Mouse (Mus musculus): ENCODE measurements at regions not wholly inside any gene's neighbourhood (a gene's known extent, or its start where the extent isn't known, plus 50 kb on each side); places are given as distances from the start of the nearest gene placed in this dataset.

DNA sequence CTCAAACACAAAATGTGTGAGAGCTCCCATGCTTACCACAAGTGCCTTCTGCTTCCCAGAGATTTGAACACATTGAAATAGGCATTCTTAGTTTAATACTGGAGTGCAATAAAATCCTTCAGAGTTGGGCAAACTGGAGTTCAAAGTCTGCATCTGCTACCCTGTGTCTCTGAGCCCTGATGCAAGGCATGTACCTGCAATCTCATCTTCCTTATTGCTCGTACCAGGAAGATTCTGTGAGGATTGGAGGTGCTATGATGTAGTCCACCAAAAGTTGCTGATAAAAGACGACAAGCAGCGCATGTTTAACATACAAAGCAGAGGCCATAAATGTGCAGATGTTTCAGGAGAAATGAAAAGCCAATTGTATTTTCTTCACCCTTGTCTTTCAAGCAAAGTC, 123.5 kb upstream of the Kitl start:
- Histone ChIP-seq H3K4me1 (no peaks in the 10 kb centered on the region), H3K9ac (no peak overlapping the region), H3K36me3 (replicated peaks) (no peaks in the 10 kb centered on the region), H3K27me3 (replicated peaks) (no peaks in the 10 kb centered on the region), H3K9me3 (no peaks in the 10 kb centered on the region), H3K27ac (no peak overlapping the region), H3K4me3 (no peak overlapping the region), H3K4me2 (no peak overlapping the region)
- no peak for ATAC-seq (replicated peaks)
- 92% methylated on average over 3 of the region's 3 CpGs for WGBS

DNA sequence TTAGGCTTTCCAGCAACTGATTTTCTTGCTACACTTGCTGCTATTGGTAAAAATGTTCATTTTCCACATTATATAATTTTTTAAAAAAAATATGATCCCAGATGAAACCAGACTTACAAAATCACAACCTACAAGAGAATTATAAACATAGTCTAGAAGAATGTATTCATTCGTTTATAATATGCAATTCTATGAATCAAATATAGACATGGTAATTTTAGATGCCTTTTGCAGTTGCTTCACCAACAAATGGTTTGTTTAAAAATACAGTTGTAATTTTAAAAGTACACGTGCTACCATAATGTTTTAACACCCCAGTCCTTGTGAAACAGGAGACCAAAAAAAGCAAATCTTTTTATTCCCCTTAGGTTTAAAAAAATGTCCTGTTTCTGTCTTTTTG, 122.4 kb upstream of the Csl start:
- 87% methylated on average over 2 of the region's 2 CpGs for WGBS
- ATAC-seq (replicated peaks) = no peak

DNA sequence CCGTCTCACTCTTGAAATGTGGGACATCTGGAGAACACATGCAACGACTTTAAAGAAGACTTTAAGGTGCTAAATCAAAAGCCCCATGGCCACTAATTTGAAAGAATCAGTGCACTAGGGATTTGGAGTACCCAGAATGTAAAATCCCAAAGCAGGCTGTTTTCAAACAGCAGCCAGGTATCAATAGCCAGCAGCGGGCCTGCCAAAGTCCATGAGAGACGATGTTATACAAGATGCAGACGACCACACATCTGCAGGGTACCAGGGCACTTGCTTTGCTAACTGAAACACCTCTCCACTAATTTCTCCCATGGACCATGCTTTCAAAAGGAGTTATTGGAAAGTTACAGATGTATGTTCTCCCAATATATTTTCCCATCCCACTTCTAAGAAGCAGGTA, 119.9 kb upstream of the Csl start:
- no peak for ATAC-seq (replicated peaks)
- H3K9me3 ChIP-seq = no peaks in the 10 kb centered on the region
- H3K36me3 ChIP-seq (replicated peaks) = no peaks in the 10 kb centered on the region
- no peaks in the 10 kb centered on the region for H3K27me3 ChIP-seq (replicated peaks)
- H3K4me3 ChIP-seq = no peak overlapping the region
- H3K9ac ChIP-seq = no peak overlapping the region
- no peak overlapping the region for H3K27ac ChIP-seq
- no peak overlapping the region for H3K4me2 ChIP-seq
- WGBS = 79% methylated on average over 5 of the region's 5 CpGs
- no peaks in the 10 kb centered on the region for H3K4me1 ChIP-seq

More for the DNA sequence above, 122.4 kb upstream of the Csl start:
- no peaks in the 10 kb centered on the region for H3K36me3 ChIP-seq (replicated peaks)
- no peak overlapping the region for H3K9ac ChIP-seq
- no peak overlapping the region for H3K27ac ChIP-seq
- H3K4me1 ChIP-seq = no peaks in the 10 kb centered on the region
- H3K9me3 ChIP-seq = no peaks in the 10 kb centered on the region
- H3K4me2 ChIP-seq = no peak overlapping the region
- H3K4me3 ChIP-seq = no peak overlapping the region
- H3K27me3 ChIP-seq (replicated peaks) = no peaks in the 10 kb centered on the region

DNA sequence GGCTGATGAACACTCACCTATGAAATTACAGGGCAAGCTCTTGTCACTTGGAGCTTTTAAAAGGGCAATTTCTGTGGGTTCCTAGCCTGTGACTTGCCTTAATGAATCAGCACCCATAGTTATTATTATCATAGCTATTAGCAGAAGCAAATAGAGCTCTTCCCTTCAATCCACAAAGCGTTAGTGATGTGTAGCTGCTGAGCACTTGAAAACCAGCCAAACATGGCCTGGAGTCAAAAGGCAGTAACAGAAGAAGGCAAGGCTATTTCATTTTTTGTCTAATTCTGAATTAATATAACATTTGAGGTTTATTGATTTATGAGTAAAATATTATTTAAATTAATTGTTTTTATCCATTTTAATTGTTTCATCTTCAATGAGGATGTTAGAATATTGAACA, 105.3 kb upstream of the Csl start:
- Histone ChIP-seq H3K4me3 (no peak overlapping the region), H3K27me3 (replicated peaks) (no peaks in the 10 kb centered on the region), H3K4me2 (no peak overlapping the region), H3K9me3 (no peaks in the 10 kb centered on the region), H3K36me3 (replicated peaks) (no peaks in the 10 kb centered on the region), H3K27ac (no peak overlapping the region), H3K4me1 (0 out of 2 replicates have a peak, but pooled peaks cover 5% of the 10 kb centered on the region), H3K9ac (no peak overlapping the region)
- ATAC-seq (replicated peaks) = no peak
- WGBS = 90% methylated on average over 1 of the region's 1 CpGs

DNA sequence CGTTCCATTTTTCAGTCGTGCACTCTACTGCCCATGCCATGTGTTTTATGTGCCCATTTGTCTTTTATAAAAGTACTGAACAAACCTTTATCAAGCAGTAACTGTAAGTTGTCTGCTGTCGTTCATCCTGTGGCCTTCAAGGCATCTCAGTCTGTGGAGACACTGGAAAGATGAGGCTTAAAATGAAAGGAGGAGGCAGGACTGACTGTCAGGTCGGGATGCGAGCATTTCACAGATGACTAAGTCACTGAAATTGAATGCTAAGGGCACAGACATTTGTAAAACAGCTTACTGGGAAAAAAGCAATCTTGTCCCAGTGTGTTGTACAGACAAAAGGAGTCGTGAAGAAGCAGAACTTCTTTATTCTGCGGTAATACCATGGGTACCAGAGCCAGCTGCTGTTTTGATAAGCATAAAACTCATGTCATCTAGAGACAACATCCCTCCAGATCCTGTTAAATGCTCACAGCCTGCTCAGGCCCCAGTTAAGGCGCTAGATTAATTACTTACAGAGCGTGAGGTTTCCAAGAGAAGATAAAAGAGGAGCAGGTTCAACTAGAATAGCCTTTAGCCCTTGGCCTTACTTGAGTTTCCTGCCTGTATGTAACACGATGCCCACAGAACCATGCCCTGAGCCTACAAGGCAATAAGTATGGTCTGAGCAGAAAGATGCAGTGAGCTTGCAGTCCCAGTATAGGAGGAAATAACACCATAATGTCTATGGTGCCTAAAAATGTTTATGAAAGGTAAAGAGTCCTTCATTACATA, 101.0 kb upstream of the Csl start:
- Histone ChIP-seq H3K4me3 (no peak overlapping the region), H3K9ac (no peak overlapping the region), H3K4me1 (0 out of 2 replicates have a peak, but pooled peaks cover 5% of the 10 kb centered on the region), H3K27me3 (replicated peaks) (no peaks in the 10 kb centered on the region), H3K9me3 (no peaks in the 10 kb centered on the region), H3K27ac (no peak overlapping the region), H3K36me3 (replicated peaks) (no peaks in the 10 kb centered on the region), H3K4me2 (no peak overlapping the region)
- WGBS = 37% methylated on average over 10 of the region's 10 CpGs
- 0 out of 2 replicates have a peak, but pooled peaks have one; percentile 30 for ATAC-seq (replicated peaks)

DNA sequence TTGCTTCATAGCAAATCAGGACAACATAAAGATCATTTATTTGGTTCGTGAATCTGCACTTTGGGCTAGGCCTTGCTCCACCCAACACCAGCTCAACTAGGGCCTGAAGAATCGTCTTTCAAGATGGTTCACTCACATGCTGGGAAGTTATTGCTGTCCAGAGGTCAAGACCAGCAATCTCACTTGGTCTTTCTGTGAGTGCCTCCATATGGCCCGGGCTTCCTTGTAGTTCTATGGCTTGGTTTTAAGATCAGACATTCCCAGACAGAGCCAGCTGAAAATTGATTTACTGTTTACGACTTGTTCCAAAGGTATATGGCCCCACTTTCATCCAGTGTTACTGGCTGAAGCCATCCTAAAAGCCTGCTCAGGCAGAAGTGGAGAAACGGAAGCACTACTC, 84.7 kb upstream of the Csl start:
- H3K9me3 ChIP-seq = no peaks in the 10 kb centered on the region
- ATAC-seq (replicated peaks) = no peak
- H3K27ac ChIP-seq = no peak overlapping the region
- no peak overlapping the region for H3K4me2 ChIP-seq
- no peak overlapping the region for H3K4me3 ChIP-seq
- 85% methylated on average over 5 of the region's 5 CpGs for WGBS
- no peaks in the 10 kb centered on the region for H3K27me3 ChIP-seq (replicated peaks)
- H3K9ac ChIP-seq = no peak overlapping the region
- no peaks in the 10 kb centered on the region for H3K4me1 ChIP-seq
- H3K36me3 ChIP-seq (replicated peaks) = no peaks in the 10 kb centered on the region

DNA sequence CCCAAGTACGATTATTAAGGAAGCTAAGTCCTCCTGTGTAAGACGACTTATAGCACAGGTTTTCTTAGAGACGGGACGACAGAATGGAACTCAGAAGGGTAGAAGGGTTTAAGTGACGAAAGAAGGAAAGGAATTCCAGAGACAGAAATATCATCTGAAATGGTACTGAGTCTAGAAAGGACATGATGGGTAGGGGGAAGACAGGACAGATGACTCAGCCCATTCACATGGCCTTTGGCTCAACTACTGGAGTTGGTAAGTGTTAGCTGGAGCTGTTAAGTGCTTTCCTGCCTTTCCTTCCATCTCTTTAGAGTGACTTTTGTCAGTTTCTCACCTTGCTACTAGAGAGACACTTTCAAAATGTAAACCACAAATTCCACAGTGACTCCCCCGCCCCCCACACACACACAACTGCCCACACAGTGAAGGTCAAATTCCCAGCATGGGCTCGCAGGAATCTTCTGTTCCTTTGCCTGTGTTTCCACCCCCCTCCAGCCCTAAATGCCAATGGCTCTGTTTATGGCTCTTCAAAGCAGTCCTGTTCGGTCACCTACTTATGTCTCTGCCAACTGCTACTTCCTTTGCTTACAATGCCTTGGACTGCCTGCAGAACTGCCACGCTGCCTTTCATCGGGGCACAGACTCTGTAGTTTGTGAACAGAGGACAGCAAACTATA, 81.8 kb upstream of the Csl start:
- Histone ChIP-seq H3K4me1 (no peaks in the 10 kb centered on the region), H3K27me3 (replicated peaks) (no peaks in the 10 kb centered on the region), H3K4me3 (no peak overlapping the region), H3K36me3 (replicated peaks) (no peaks in the 10 kb centered on the region), H3K4me2 (no peak overlapping the region), H3K9ac (no peak overlapping the region), H3K27ac (no peak overlapping the region), H3K9me3 (no peaks in the 10 kb centered on the region)
- ATAC-seq (replicated peaks) = no peak
- WGBS = 83% methylated on average over 10 of the region's 10 CpGs

DNA sequence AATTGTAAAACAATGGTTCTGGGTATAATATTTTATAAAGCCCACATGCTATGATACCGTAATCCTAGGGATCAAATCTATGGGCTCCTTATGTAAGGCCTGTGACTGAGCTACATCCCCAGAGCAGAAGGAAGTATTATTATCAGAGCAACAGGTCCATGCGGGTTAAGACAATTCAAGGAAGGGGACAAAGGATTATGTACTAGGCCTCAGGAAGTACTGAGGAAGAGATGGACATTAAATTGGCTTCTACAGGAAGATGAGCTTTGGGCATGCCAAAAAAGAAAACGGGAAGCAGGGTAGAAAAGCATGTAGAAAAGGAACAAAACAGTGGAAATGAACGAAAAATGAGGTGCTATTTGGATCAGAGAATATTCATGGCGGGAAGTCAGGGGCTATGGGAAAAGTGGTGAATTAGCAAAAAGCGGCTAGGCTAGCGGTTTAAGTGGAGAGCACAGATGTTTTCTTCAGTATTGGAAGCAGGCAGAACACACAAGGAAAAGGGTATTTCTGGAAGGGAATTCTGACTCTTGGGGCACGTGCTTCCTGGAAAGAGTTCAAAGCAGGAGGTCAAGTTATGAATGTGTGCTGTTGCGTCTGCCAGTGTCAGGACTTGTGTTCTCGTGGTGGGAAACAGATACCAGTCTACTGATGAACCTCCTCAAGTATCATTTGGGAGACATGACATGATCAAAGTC, 80.9 kb upstream of the Csl start:
- ATAC-seq (replicated peaks) = no peak

DNA sequence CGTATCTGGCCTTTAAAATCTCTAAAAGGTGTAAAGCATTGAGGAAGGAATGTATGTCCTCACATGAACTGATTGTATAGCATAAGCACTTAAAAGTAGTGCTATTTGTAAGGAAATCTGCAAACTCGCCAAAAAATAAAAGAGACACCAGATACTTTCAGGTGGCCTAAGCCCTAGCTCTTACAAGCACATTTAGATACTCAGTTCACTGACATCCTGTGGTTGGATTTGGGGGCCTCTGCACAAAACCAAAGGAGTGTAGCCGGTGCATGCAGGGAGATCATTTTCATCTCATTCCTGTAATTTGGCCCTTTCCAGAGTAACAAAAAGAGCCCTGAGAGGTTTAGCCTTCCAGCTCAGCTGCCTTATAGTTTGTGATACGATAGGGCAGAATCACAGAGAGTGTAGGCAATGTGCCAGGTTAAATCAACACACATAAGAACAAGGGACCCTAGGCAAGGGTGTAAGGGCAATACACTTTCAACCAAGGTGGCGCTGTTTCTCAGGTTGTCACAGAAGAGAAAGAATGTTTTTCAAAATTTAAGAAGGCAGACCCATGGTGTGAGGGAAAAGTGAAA, 77.5 kb upstream of the Csl start:
- H3K4me2 ChIP-seq = no peak overlapping the region
- H3K27me3 ChIP-seq (replicated peaks) = no peaks in the 10 kb centered on the region
- ATAC-seq (replicated peaks) = no peak
- no peaks in the 10 kb centered on the region for H3K4me1 ChIP-seq
- no peaks in the 10 kb centered on the region for H3K36me3 ChIP-seq (replicated peaks)
- H3K9ac ChIP-seq = no peak overlapping the region
- 76% methylated on average over 5 of the region's 5 CpGs for WGBS
- no peaks in the 10 kb centered on the region for H3K9me3 ChIP-seq
- no peak overlapping the region for H3K4me3 ChIP-seq
- H3K27ac ChIP-seq = no peak overlapping the region

More for the DNA sequence above, 80.9 kb upstream of the Csl start:
- Histone ChIP-seq H3K4me3 (no peak overlapping the region), H3K27me3 (replicated peaks) (no peaks in the 10 kb centered on the region), H3K27ac (no peak overlapping the region), H3K9me3 (no peaks in the 10 kb centered on the region), H3K4me2 (no peak overlapping the region), H3K4me1 (no peaks in the 10 kb centered on the region), H3K36me3 (replicated peaks) (no peaks in the 10 kb centered on the region), H3K9ac (no peak overlapping the region)
- WGBS = 85% methylated on average over 10 of the region's 10 CpGs

DNA sequence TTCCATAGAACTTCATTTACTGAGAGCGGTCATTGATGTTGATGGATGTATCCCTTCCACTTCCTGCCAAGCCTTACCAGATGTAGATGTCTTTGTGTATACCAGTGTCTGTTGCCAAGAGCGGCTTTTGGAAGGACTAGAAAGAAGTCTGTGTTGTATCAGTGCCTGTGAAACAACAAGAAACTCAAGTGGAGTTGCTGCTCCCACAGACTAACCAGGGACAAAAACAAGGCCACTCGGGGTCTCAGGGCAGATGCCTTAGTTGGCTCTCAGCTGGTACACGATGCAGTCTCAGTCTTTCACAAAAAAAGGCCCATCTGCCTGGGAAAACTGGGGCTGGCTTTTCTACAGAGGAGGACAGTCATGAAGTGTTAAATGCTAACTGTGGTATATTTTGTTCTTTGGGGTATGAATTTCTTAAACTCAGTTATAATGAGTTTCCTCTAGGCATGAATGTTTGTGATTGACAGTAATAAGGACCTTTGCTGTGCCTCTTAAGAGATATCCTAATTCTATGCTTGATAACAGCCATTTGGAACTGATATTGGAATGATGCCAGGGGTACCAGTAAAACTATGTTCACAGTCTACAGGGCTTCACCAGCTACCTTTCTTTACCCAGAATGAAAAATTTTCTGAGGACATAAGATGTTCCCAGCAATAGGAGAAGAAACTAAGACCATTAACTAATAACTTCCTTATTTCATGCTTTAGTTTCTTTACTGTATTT, 75.6 kb upstream of the Csl start:
- H3K4me2 ChIP-seq = no peak overlapping the region
- ATAC-seq (replicated peaks) = 0 out of 2 replicates have a peak, but pooled peaks have one; percentile 30
- no peak overlapping the region for H3K4me3 ChIP-seq
- no peaks in the 10 kb centered on the region for H3K27me3 ChIP-seq (replicated peaks)
- H3K36me3 ChIP-seq (replicated peaks) = no peaks in the 10 kb centered on the region
- H3K9ac ChIP-seq = no peak overlapping the region
- H3K27ac ChIP-seq = no peak overlapping the region
- 69% methylated on average over 4 of the region's 4 CpGs for WGBS
- H3K9me3 ChIP-seq = no peaks in the 10 kb centered on the region
- H3K4me1 ChIP-seq = no peaks in the 10 kb centered on the region

DNA sequence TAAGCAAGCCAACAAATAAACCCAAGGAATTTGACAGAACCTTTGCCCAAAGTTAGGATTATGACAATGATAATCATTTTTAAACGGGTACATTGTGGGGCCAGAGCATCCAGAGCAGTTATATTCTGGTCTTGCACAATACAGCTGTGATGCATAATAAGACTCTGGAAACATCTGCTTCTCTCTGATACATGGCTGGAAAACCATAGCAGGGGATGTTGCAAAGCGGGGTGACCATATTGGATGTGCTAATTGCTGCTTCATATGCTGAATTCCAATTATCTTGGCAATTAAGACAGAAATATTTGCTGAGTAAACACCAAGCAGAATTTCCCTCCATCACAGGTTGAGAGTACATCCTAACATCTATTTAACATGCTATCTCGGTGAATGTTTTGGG, 70.5 kb upstream of the Csl start:
- H3K36me3 ChIP-seq (replicated peaks) = no peaks in the 10 kb centered on the region
- 84% methylated on average over 3 of the region's 3 CpGs for WGBS

DNA sequence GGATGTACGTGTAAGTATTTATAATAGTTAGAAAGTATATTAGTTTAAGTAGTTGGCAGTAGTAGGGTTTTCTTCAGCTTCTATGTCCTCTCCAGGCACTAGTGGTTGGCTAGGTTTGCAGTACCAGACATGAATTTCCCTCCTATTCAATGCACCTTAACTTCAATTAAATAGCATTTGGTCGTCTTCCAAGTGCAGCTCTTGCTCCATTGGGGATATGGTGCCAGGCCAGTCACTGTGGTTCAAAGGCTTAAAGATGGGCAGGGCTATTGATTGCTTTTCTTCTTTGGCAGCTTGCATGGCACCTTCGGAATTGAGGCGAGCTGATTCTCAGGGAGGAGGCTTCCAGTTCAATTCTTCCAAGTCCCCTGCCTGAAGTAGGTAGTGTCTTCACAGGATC, 68.0 kb upstream of the Csl start:
- 78% methylated on average over 4 of the region's 4 CpGs for WGBS
- no peaks in the 10 kb centered on the region for H3K9me3 ChIP-seq
- H3K9ac ChIP-seq = no peak overlapping the region
- H3K4me2 ChIP-seq = no peak overlapping the region
- no peak overlapping the region for H3K4me3 ChIP-seq
- H3K27ac ChIP-seq = no peak overlapping the region
- ATAC-seq (replicated peaks) = no peak
- H3K27me3 ChIP-seq (replicated peaks) = no peaks in the 10 kb centered on the region
- no peaks in the 10 kb centered on the region for H3K4me1 ChIP-seq
- no peaks in the 10 kb centered on the region for H3K36me3 ChIP-seq (replicated peaks)

More for the DNA sequence above, 70.5 kb upstream of the Csl start:
- Histone ChIP-seq H3K4me2 (no peak overlapping the region), H3K27ac (no peak overlapping the region), H3K9ac (no peak overlapping the region), H3K4me1 (no peaks in the 10 kb centered on the region), H3K27me3 (replicated peaks) (no peaks in the 10 kb centered on the region), H3K4me3 (no peak overlapping the region), H3K9me3 (no peaks in the 10 kb centered on the region)
- ATAC-seq (replicated peaks) = 0 out of 2 replicates have a peak, but pooled peaks have one; percentile 30

Data from midbrain, embryonic 15.5 days (tissue).